Mouse (Mus musculus): ENCODE results near the gene Adm2. TPM values are rescaled to one million over a fixed set of nuclear protein-coding genes. Genes with fewer than 3 reads are reported as not detected.
A peak's percentile ranks its signal among the peaks of the same experiment; 100 is the strongest.

Adm2 gene
- polyA plus RNA-seq, 2 experiments from 2014 or later, result not detected

- ATAC-seq, result no peak
Measured at GRCm38 (mm10) chr15:89313359-89313758, 9.2 kb upstream of the Adm2 start.

GRCm38 (mm10) chr15:89314107-89314506 lies 8.4 kb upstream of the Adm2 start:
- no peak for ATAC-seq

- ATAC-seq, result peak; percentile 7
Measured at GRCm38 (mm10) chr15:89314511-89315189, 7.9 kb upstream of the Adm2 start.

GRCm38 (mm10) chr15:89315190-89315731 lies 7.3 kb upstream of the Adm2 start, which contains the start of gene Sbf1:
TSS of gene Sbf1 (minus strand) at chr15:89315311.
- ATAC-seq, result peak; percentile 93

GRCm38 (mm10) chr15:89316146-89316545 lies 6.4 kb upstream of the Adm2 start:
- ATAC-seq, result no peak

- no peak for ATAC-seq
Measured at GRCm38 (mm10) chr15:89321264-89321663, 1.3 kb upstream of the Adm2 start.

- ATAC-seq, result no peak
Measured at GRCm38 (mm10) chr15:89323656-89324055, 1.1 kb downstream of the Adm2 start.

GRCm38 (mm10) chr15:89326441-89326840 lies 3.9 kb downstream of the Adm2 start:
- no peak for ATAC-seq

- no peak for ATAC-seq
Measured at GRCm38 (mm10) chr15:89334271-89334670, 11.8 kb downstream of the Adm2 start, which contains the start of gene Miox. TSS of gene Miox (plus strand) at chr15:89334398.

GRCm38 (mm10) chr15:89334774-89335537 lies 12.4 kb downstream of the Adm2 start:
- no peak for ATAC-seq

- no peak for ATAC-seq
Measured at GRCm38 (mm10) chr15:89336422-89336821, 13.9 kb downstream of the Adm2 start.

GRCm38 (mm10) chr15:89339696-89340095 lies 17.2 kb downstream of the Adm2 start:
- ATAC-seq, result no peak

GRCm38 (mm10) chr15:89340136-89340535 lies 17.6 kb downstream of the Adm2 start:
- no peak for ATAC-seq

GRCm38 (mm10) chr15:89341678-89342077 lies 19.2 kb downstream of the Adm2 start:
- ATAC-seq, result no peak

- no peak for ATAC-seq
Measured at GRCm38 (mm10) chr15:89343325-89343724, 20.8 kb downstream of the Adm2 start.

GRCm38 (mm10) chr15:89350447-89350846 lies 27.9 kb downstream of the Adm2 start:
- no peak for ATAC-seq

- ATAC-seq, result no peak
Measured at GRCm38 (mm10) chr15:89351302-89351701, 28.8 kb downstream of the Adm2 start.

GRCm38 (mm10) chr15:89352054-89352453 lies 29.5 kb downstream of the Adm2 start:
- ATAC-seq, result no peak

- ATAC-seq, result no peak
Measured at GRCm38 (mm10) chr15:89352795-89353194, 30.3 kb downstream of the Adm2 start.

- no peak for ATAC-seq
Measured at GRCm38 (mm10) chr15:89353837-89354236, 31.3 kb downstream of the Adm2 start.

GRCm38 (mm10) chr15:89354455-89354854 lies 31.9 kb downstream of the Adm2 start:
- no peak for ATAC-seq

- ATAC-seq, result peak; percentile 86
Measured at GRCm38 (mm10) chr15:89355241-89356187, 33.0 kb downstream of the Adm2 start, which contains the start of the genes Lmf2 and Ncaph2. TSS of gene Lmf2 (minus strand) at chr15:89355659. TSS of gene Ncaph2 (plus strand) at chr15:89355719.
